Mouse (Mus musculus): ENCODE data around the gene Fadd.

DNA sequence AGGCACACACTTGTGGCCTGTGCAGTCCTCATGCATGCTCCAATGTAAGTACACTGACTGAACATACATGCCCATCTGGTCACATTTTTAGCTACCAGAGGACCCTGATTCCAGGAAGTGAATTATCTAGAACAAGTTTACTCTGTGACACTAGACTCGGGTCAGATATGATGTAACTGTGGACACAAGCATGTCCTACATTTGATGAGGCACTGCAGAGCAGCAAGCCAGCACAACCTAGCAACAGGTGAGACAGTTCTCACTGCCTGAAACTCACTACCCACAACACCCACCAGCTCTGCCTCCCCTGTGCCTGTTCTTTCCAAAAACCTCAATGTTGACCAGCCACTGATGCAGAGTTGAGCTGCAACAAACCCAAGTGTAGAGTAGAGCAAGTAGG lies 31.5 kb downstream of the Fadd start:
- TF ChIP-seq EP300 (IDR thresholded peaks at IDR 0.05; ENCODE audit: low read depth) (no peak), CTCF (IDR thresholded peaks at IDR 0.05; ENCODE audit: low read depth) (no peak)

All from liver, embryonic 14.5 days (tissue).